11 mouse cellular contexts compared by ENCODE assay signal in the genomic region with DNA sequence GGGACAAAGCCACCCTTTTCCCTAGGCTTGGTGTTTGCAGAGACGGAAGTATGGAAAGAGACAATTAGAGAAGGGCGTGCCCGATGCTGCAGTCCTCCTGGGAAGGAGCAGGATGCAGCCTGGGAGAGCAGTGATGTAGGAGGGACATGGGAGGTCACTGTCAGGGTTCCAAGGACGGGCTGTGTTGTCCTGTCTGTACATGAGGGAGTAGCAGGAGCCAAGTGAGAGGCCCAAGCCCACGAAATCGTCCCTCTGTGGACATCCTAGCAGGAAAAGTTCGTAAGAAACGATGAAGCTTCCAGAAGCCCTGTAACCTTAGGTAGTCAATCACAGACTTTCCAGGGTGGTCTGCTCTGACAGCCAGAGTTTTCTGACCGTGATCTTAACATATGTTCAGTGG.
DNase-seq lines count a peak whose midpoint lies in the region; ATAC-seq and TF ChIP-seq lines count a peak whose summit lies in the region.
"Had no signal": no experiment of that assay in that cellular context is flagged by ENCODE, and none has a peak within 500 bp of the region (broad histone marks: within the 10 kb centered on the region; RNA-seq: fewer than 3 reads in every experiment).

No protein-coding gene starts in this region.

- no peak overlapping the region for H3K4me2 ChIP-seq in lung, embryonic 14.5 days
- H3K4me2 ChIP-seq: forebrain, embryonic 15.5 days; liver, embryonic 15.5 days; neural tube, embryonic 12.5 days had no signal

- DNase-seq in lung, embryonic 14.5 days = peak; percentile 69
- no peak for DNase-seq in lung, adult 2 months
- DNase-seq in heart, postnatal 10 days = peak; percentile 61 to 63
- peak; percentile 44 to 70 for DNase-seq in kidney, postnatal 36 days
- DNase-seq in testis, postnatal 10 days (ENCODE audit: low spot score) = peak; percentile 72
- no peak for DNase-seq in cerebellum, postnatal 36 days
- no peak for DNase-seq in right cerebral cortex, postnatal 14 days
- DNase-seq in left cerebral cortex, adult 11 months (ENCODE audit: low spot score) = no peak

- peak; percentile 59 for ATAC-seq in lung, embryonic 14.5 days (ENCODE audit: insufficient read depth)
- ATAC-seq: forebrain, embryonic 15.5 days had no signal

- intact Hi-C loops in heart, postnatal 10 days (cut with DNase I) = no loop called here

- no peak for TF ChIP-seq CTCF in lung, embryonic 14.5 days (IDR thresholded peaks at IDR 0.05; ENCODE audit: low read depth)
- no peak for TF ChIP-seq CTCF in lung, adult 2 months (IDR thresholded peaks at IDR 0.05; ENCODE audit: insufficient read depth, low read length)

- 0 out of 2 replicates have a peak, but pooled peaks cover 4% of the 10 kb centered on the region for H3K4me1 ChIP-seq in lung, embryonic 14.5 days (ENCODE audit: insufficient read depth)
- no peaks in the 10 kb centered on the region for H3K4me1 ChIP-seq in lung, adult 2 months (ENCODE audit: control insufficient read depth, insufficient read depth, low read length)
- H3K4me1 ChIP-seq: liver, embryonic 15.5 days had no signal

- H3K27ac ChIP-seq in lung, embryonic 14.5 days (ENCODE audit: low read depth) = peak overlapping the region; percentile 30; the same call in 1 of the 2 replicates
- H3K27ac ChIP-seq: forebrain, embryonic 15.5 days; liver, embryonic 15.5 days; neural tube, embryonic 12.5 days had no signal

- no peak overlapping the region for H3K4me3 ChIP-seq in lung, embryonic 14.5 days (ENCODE audit: low read depth, low read length)
- no peak overlapping the region for H3K4me3 ChIP-seq in lung, adult 2 months (replicated peaks; ENCODE audit: extremely low read depth, low read depth, low read length)
- H3K4me3 ChIP-seq: forebrain, embryonic 15.5 days; liver, embryonic 15.5 days; neural tube, embryonic 12.5 days had no signal

- no peaks in the 10 kb centered on the region; the same call in 1 of the 2 replicates for H3K9me3 ChIP-seq in lung, embryonic 14.5 days (ENCODE audit: low read depth, low read length)
- H3K9me3 ChIP-seq: forebrain, embryonic 15.5 days; liver, embryonic 15.5 days had no signal

- no peak for TF ChIP-seq POLR2A in lung, adult 2 months (IDR thresholded peaks at IDR 0.05; ENCODE audit: borderline replicate concordance, extremely low read depth, low read depth, low read length)

- peak overlapping the region; percentile 23; the same call in 1 of the 2 replicates for H3K9ac ChIP-seq in lung, embryonic 14.5 days
- H3K9ac ChIP-seq: forebrain, embryonic 15.5 days; liver, embryonic 15.5 days; neural tube, embryonic 12.5 days had no signal

- WGBS in lung, embryonic 14.5 days = 26% methylated on average over 9 of the region's 9 CpGs
- 38% methylated on average over 9 of the region's 9 CpGs for WGBS in lung, adult 2 months

- no peaks in the 10 kb centered on the region for H3K36me3 ChIP-seq in lung, embryonic 14.5 days (ENCODE audit: insufficient read depth)
- H3K36me3 ChIP-seq: forebrain, embryonic 15.5 days; liver, embryonic 15.5 days; neural tube, embryonic 12.5 days had no signal

- H3K27me3 ChIP-seq in lung, embryonic 14.5 days (ENCODE audit: insufficient read depth, low read length) = no peaks in the 10 kb centered on the region
- H3K27me3 ChIP-seq: liver, embryonic 15.5 days had no signal

Comparison
In these comparisons a context has a peak if more than half of its experiments do, and no peak if none do; other contexts are left out.
1. DNase-seq: peak in lung, embryonic 14.5 days (single experiment), heart, postnatal 10 days (2 of 2), kidney, postnatal 36 days (2 of 2) and testis, postnatal 10 days (single experiment); none in lung, adult 2 months (single experiment), cerebellum, postnatal 36 days (0 of 2), right cerebral cortex, postnatal 14 days (single experiment) and left cerebral cortex, adult 11 months (single experiment).